Mouse (Mus musculus) ES-E14 (cell line): Measurements from ENCODE around the gene Ttll13.

ENCODE experiments used
- CHD2 ChIP-seq: IDR thresholded peaks from 2 replicates; pipeline ENCODE4 v1.6.1; 2014; ENCODE audit warnings: mild to moderate bottlenecking, low read depth, low read length, inconsistent platforms
- HCFC1 ChIP-seq: IDR thresholded peaks from 2 replicates; pipeline ENCODE4 v1.6.1; 2012; ENCODE audit warnings: low read length, inconsistent platforms, borderline replicate concordance; ENCODE audit not compliant: insufficient read depth
- MAFK ChIP-seq: IDR thresholded peaks from 2 replicates; pipeline ENCODE4 v1.6.1; 2014; ENCODE audit warnings: mild to moderate bottlenecking, low read depth, low read length, inconsistent platforms; ENCODE audit not compliant: insufficient read depth
- ZC3H11A ChIP-seq: IDR thresholded peaks from 2 replicates; pipeline ENCODE4 v1.6.1; 2012; ENCODE audit warnings: low read depth, mild to moderate bottlenecking, inconsistent platforms, low read length, borderline replicate concordance
- ZNF384 ChIP-seq: IDR thresholded peaks from 2 replicates; pipeline ENCODE4 v1.6.1; 2012; ENCODE audit warnings: low read depth, low read length, inconsistent platforms

DNA sequence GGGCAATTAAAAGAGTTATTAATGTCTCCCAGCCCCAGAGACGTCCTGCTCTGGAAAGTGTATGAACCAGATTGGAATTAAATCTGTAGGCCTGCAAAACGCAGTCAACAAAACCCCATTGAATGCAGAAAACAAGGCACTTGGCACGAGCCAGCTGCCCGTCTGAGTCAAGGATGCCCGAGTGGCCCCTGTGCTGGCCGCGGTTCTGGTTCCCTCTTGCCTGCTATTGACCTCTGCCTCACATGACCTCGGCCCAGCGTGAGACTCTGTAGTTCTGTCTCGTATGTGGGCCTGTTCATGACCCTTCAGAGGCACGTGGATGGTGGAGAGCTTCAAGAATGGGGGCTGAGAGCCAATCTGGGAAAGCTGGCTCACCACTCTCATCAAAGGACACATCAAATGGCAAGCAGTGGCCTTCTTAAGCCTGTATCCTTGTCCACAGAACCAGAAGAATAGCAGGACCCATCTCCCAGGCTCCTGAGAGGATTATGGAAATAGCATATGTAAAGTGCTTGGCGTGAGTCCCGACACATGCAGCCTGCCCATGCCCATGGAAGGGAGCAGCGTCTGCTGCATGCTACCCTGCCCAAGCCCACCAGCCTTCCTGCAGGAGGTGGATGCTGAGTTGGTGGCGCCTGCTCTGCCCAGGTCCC lies 44.2 kb upstream of the Ttll13 start:
- TF ChIP-seq MAFK: no peak
- no peak for TF ChIP-seq ZC3H11A
- no peak for TF ChIP-seq ZNF384
- no peak for TF ChIP-seq HCFC1
- TF ChIP-seq CHD2: no peak
